In genomic region chr5:115520325-115520869, GRCm38 (mm10) we compare ENCODE assay signal across 8 mouse cellular contexts. TPM values are rescaled to one million over a fixed set of nuclear protein-coding genes. Genes with fewer than 3 reads are reported as not detected.
DNase-seq lines count a peak whose midpoint lies in the region; ATAC-seq and TF ChIP-seq lines count a peak whose summit lies in the region.

No protein-coding gene starts in this region.

- peak; percentile 63 to 80 for DNase-seq in heart, adult 18-20 months
- no peak for DNase-seq in heart, postnatal 4 days
- DNase-seq in intestine, embryonic 14.5 days (ENCODE audit: low spot score): no peak
- DNase-seq in ovary, postnatal 10 days (ENCODE audit: low spot score): no peak
- no peak for DNase-seq in right cerebral cortex, postnatal 4 days
- no peak for DNase-seq in forebrain, embryonic 14.5 days (ENCODE audit: low spot score)

- H3K4me3 ChIP-seq in cortical plate, adult 2 months (ENCODE audit: insufficient read depth, low read length): no peak overlapping the region
- H3K4me3 ChIP-seq in intestine, embryonic 14.5 days (ENCODE audit: low read depth, low read length): no peak overlapping the region
- H3K4me3 ChIP-seq in liver, embryonic 16.5 days (ENCODE audit: low read depth, low read length): no peak overlapping the region
- no peak overlapping the region for H3K4me3 ChIP-seq in forebrain, embryonic 14.5 days (ENCODE audit: low read depth, low read length)

- WGBS in intestine, embryonic 14.5 days: 64% methylated on average over 21 of the region's 21 CpGs
- WGBS in liver, embryonic 16.5 days (ENCODE audit: insufficient replicate concordance): 26% methylated on average over 21 of the region's 21 CpGs
- WGBS in forebrain, embryonic 14.5 days: 86% methylated on average over 21 of the region's 21 CpGs

- H3K4me2 ChIP-seq in intestine, embryonic 14.5 days (ENCODE audit: low read length): no peak overlapping the region
- peak overlapping the region; percentile 31; the same call in 1 of the 2 replicates for H3K4me2 ChIP-seq in liver, embryonic 16.5 days (ENCODE audit: low read depth, low read length)
- H3K4me2 ChIP-seq in forebrain, embryonic 14.5 days (ENCODE audit: low read length): no peak overlapping the region

- no peaks in the 10 kb centered on the region for H3K36me3 ChIP-seq in intestine, embryonic 14.5 days (ENCODE audit: control insufficient read depth, insufficient read depth, low read length)
- no peaks in the 10 kb centered on the region for H3K36me3 ChIP-seq in liver, embryonic 16.5 days (ENCODE audit: control insufficient read depth, insufficient read depth)
- no peaks in the 10 kb centered on the region for H3K36me3 ChIP-seq in forebrain, embryonic 14.5 days (ENCODE audit: control insufficient read depth, insufficient read depth, low read length)

- no peak overlapping the region for H3K9ac ChIP-seq in intestine, embryonic 14.5 days (ENCODE audit: low read length)
- peak overlapping the region; percentile 25; the same call in 1 of the 2 replicates for H3K9ac ChIP-seq in liver, embryonic 16.5 days (ENCODE audit: low read depth, low read length)
- no peak overlapping the region for H3K9ac ChIP-seq in forebrain, embryonic 14.5 days (ENCODE audit: low read length)

- no peaks in the 10 kb centered on the region for H3K27me3 ChIP-seq in intestine, embryonic 14.5 days (replicated peaks; ENCODE audit: control insufficient read depth, insufficient read depth, low read length)
- H3K27me3 ChIP-seq in liver, embryonic 16.5 days (ENCODE audit: control insufficient read depth, insufficient read depth, low read depth, low read length): no peaks in the 10 kb centered on the region
- H3K27me3 ChIP-seq in forebrain, embryonic 14.5 days (replicated peaks; ENCODE audit: control insufficient read depth, insufficient read depth, low read length): no peaks in the 10 kb centered on the region

- TF ChIP-seq CTCF in cortical plate, adult 2 months (IDR thresholded peaks at IDR 0.05; ENCODE audit: extremely low read depth, insufficient read depth, low read length): no peak

- no peaks in the 10 kb centered on the region for H3K4me1 ChIP-seq in cortical plate, adult 2 months (ENCODE audit: control insufficient read depth, insufficient read depth, low read length)
- H3K4me1 ChIP-seq in intestine, embryonic 14.5 days (replicated peaks; ENCODE audit: control insufficient read depth, insufficient read depth, low read length): peaks cover 45% of the 10 kb centered on the region
- H3K4me1 ChIP-seq in liver, embryonic 16.5 days (ENCODE audit: control insufficient read depth, low read depth, low read length): peaks cover 56% of the 10 kb centered on the region
- no peaks in the 10 kb centered on the region; the same call in 1 of the 2 replicates for H3K4me1 ChIP-seq in forebrain, embryonic 14.5 days (ENCODE audit: control insufficient read depth, insufficient read depth, low read length)

- H3K9me3 ChIP-seq in intestine, embryonic 14.5 days (ENCODE audit: control insufficient read depth, low read length): no peaks in the 10 kb centered on the region
- no peaks in the 10 kb centered on the region for H3K9me3 ChIP-seq in liver, embryonic 16.5 days (replicated peaks; ENCODE audit: control insufficient read depth, low read length)
- H3K9me3 ChIP-seq in forebrain, embryonic 14.5 days (replicated peaks; ENCODE audit: control insufficient read depth, low read length): no peaks in the 10 kb centered on the region

- peak overlapping the region; percentile 60 for H3K27ac ChIP-seq in cortical plate, adult 2 months (ENCODE audit: insufficient read depth, low read length)
- peak overlapping the region; percentile 47; the same call in 1 of the 2 replicates for H3K27ac ChIP-seq in intestine, embryonic 14.5 days (ENCODE audit: low read depth)
- peak overlapping the region; percentile 86 for H3K27ac ChIP-seq in liver, embryonic 16.5 days (ENCODE audit: low read length)
- H3K27ac ChIP-seq in forebrain, embryonic 14.5 days (ENCODE audit: low read depth, low read length): no peak overlapping the region

- no peak for TF ChIP-seq POLR2A in cortical plate, adult 2 months (IDR thresholded peaks at IDR 0.05; ENCODE audit: extremely low read depth, insufficient read depth, low read length)

- no peak for ATAC-seq in intestine, embryonic 14.5 days (replicated peaks; ENCODE audit: low FRiP score, low TSS enrichment, low read depth)
- ATAC-seq in liver, embryonic 16.5 days (ENCODE audit: low read depth): peak; percentile 39
- ATAC-seq in forebrain, embryonic 14.5 days: no peak

RNA-seq across cellular contexts. Expression of gene Pxn, which starts 13.9 kb away (rescaled TPM):
- total RNA-seq in heart, adult 18-20 months (2021): 10 to 100 TPM; 34.0 to 35.1 TPM
- 10 to 100 TPM; 62.9 to 66.0 TPM for total RNA-seq in heart, postnatal 4 days (2021)
- 41.6 and 45.3 TPM in 2 replicates for polyA plus RNA-seq in cortical plate, adult 2 months (2012; rRNA removed)
- polyA plus RNA-seq in intestine, embryonic 14.5 days (2014; fragmentation: Nextera tagmentation; extraction: Ambion mirVana): 16.8 and 19.3 TPM in 2 replicates
- polyA plus RNA-seq in liver, embryonic 16.5 days (2015; fragmentation: Nextera tagmentation; extraction: Ambion mirVana): 17.2 and 19.1 TPM in 2 replicates
- polyA plus RNA-seq in forebrain, embryonic 14.5 days (2014; fragmentation: Nextera tagmentation; extraction: Ambion mirVana): 7.5 and 9.8 TPM in 2 replicates

RNA-seq across cellular contexts. Expression of gene Sirt4, which starts 35.9 kb away (rescaled TPM):
- 10 to 100 TPM; 13.6 to 19.5 TPM for total RNA-seq in heart, adult 18-20 months (2021)
- total RNA-seq in heart, postnatal 4 days (2021): 10 to 100 TPM; 10.5 to 12.7 TPM
- 89.5 and 107 TPM in 2 replicates for polyA plus RNA-seq in cortical plate, adult 2 months (2012; rRNA removed)
- 15.2 and 21.5 TPM in 2 replicates for polyA plus RNA-seq in intestine, embryonic 14.5 days (2014; fragmentation: Nextera tagmentation; extraction: Ambion mirVana)
- polyA plus RNA-seq in liver, embryonic 16.5 days (2015; fragmentation: Nextera tagmentation; extraction: Ambion mirVana): 4.6 and 6.5 TPM in 2 replicates
- 19.5 and 24.3 TPM in 2 replicates for polyA plus RNA-seq in forebrain, embryonic 14.5 days (2014; fragmentation: Nextera tagmentation; extraction: Ambion mirVana)

RNA-seq across cellular contexts. Expression of gene Rplp0, which starts 38.9 kb away (rescaled TPM):
- 100 to 1,000 TPM; 624 to 648 TPM for total RNA-seq in heart, adult 18-20 months (2021)
- 100 to 1,000 TPM; 852 to 919 TPM for total RNA-seq in heart, postnatal 4 days (2021)
- polyA plus RNA-seq in cortical plate, adult 2 months (2012; rRNA removed): 493 and 494 TPM in 2 replicates
- polyA plus RNA-seq in intestine, embryonic 14.5 days (2014; fragmentation: Nextera tagmentation; extraction: Ambion mirVana): 2,116 and 2,150 TPM in 2 replicates
- polyA plus RNA-seq in liver, embryonic 16.5 days (2015; fragmentation: Nextera tagmentation; extraction: Ambion mirVana): 919 and 997 TPM in 2 replicates
- polyA plus RNA-seq in forebrain, embryonic 14.5 days (2014; fragmentation: Nextera tagmentation; extraction: Ambion mirVana): 1,112 and 1,434 TPM in 2 replicates

RNA-seq across cellular contexts. Expression of gene Gcn1l1, which starts 44.7 kb away (rescaled TPM):
- 10 to 100 TPM; 39.1 to 41.5 TPM for total RNA-seq in heart, adult 18-20 months (2021)
- 10 to 100 TPM; 52.7 to 56.7 TPM for total RNA-seq in heart, postnatal 4 days (2021)
- 36.0 and 38.2 TPM in 2 replicates for polyA plus RNA-seq in cortical plate, adult 2 months (2012; rRNA removed)
- polyA plus RNA-seq in intestine, embryonic 14.5 days (2014; fragmentation: Nextera tagmentation; extraction: Ambion mirVana): 43.6 and 44.8 TPM in 2 replicates
- 14.1 and 14.8 TPM in 2 replicates for polyA plus RNA-seq in liver, embryonic 16.5 days (2015; fragmentation: Nextera tagmentation; extraction: Ambion mirVana)
- 29.2 and 41.2 TPM in 2 replicates for polyA plus RNA-seq in forebrain, embryonic 14.5 days (2014; fragmentation: Nextera tagmentation; extraction: Ambion mirVana)

RNA-seq across cellular contexts. Expression of gene Pla2g1b, which starts 54.3 kb away (rescaled TPM):
- not detected for total RNA-seq in heart, adult 18-20 months (2021)
- not detected for total RNA-seq in heart, postnatal 4 days (2021)
- not detected in 2 replicates for polyA plus RNA-seq in cortical plate, adult 2 months (2012; rRNA removed)
- polyA plus RNA-seq in intestine, embryonic 14.5 days (2014; fragmentation: Nextera tagmentation; extraction: Ambion mirVana): 5.0 and 6.3 TPM in 2 replicates
- polyA plus RNA-seq in liver, embryonic 16.5 days (2015; fragmentation: Nextera tagmentation; extraction: Ambion mirVana): not detected in 2 replicates
- polyA plus RNA-seq in forebrain, embryonic 14.5 days (2014; fragmentation: Nextera tagmentation; extraction: Ambion mirVana): not detected in 2 replicates

Comparison
In these comparisons a context has a peak if more than half of its experiments do, and no peak if none do; other contexts are left out.
1. DNase-seq: peak in heart, adult 18-20 months (2 of 2); none in heart, postnatal 4 days (single experiment), intestine, embryonic 14.5 days (single experiment), ovary, postnatal 10 days (single experiment), right cerebral cortex, postnatal 4 days (single experiment) and forebrain, embryonic 14.5 days (single experiment).